Mouse (Mus musculus): ENCODE results near the gene Plek2.

- TF ChIP-seq EP300 (optimal IDR thresholded peaks at IDR 0.05) (no peak), CTCF (IDR thresholded peaks at IDR 0.05; ENCODE audit: low read depth) (peak; percentile 95)
These were observed 12.4 kb upstream of the Plek2 start for GRCm38 (mm10) chr12:78919079-78919712.
